Mouse (Mus musculus): Measurements from ENCODE around the gene Fam173a.

Gene Fam173a

DNA sequence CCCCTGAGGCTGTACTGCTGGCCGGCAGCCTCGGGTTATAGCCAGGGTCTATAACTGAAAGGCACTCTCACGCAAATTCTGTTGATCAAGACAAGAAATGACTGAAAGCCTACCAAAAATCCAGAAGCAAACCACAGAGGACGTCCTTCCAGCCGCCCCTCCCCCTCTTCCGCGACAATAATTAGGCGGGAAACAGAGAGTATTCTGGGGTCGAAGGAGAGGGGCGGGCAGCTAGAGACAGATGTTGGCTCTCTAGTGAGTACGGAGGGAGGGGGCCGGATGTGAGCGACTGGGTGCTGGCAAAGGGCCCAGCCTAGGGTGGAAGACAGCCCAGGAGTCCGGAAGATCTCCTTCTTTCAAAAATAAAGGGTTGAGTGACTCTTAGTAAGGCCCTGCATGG, at the start of gene Fam173a:
TSS of gene Fam173a (minus strand) at position 287 of the 400 bp plus-strand sequence.
- DNase-seq, result peak; percentile 92

DNA sequence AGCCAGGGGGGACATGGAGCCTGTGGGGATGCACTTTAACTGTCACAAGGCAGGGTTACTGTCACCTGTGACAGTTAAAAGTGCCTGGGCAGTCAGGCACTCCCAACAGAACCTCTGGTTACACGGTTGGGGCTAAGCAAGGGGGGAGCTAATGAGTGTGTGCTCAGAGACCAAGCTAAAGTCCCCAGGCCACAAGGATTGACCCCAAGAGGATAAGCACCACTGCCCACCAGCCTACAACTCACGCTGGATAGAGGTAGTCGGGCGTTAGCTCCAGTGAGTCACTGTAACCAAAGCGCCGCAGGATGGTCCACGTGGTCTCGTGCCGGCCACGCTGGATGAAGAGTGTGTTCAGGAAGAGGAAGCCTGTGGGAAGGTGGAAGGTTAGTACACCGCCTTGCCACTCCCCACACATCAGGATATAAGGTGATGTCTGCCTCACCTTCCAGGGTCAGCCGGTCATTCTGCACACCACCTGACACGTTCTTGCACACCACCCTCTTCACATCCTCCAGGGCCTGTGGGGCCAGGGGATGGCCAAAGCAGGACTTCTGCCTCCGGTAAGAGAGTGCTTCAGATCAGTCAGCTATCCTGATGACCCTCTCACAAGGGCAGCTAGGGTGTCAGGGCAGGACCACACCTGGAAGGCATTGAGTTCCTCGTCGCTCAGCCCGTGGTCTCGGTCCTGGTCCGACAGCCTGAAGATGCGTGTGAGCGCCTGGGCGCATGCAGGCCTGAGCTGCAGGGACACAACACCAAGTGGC, 48.6 kb upstream of the Fam173a start, which contains the start of gene Gm20683:
TSS of gene Gm20683 (minus strand) at position 647 of the 764 bp plus-strand sequence.
- DNase-seq, result no peak

DNA sequence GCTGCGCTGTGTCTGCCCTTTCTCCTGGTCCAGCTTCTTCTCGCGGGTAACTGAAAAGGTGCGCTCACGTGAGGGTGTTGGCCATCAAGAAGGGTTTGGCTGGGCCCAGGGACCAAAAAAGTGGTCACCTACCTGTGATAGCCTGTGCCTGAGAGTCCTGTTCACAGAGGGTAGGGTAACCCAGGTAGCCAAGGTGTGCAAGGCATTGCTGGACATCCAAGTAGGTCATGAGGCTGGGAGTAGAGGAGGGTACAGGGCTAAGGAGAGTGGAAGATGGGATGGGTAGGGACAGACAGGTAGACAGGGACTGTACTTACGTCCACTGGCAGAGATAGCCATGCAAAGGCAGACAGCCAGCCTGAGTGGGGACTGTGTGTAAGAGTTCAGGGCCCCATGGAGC, 47.8 kb upstream of the Fam173a start:
- DNase-seq, result no peak

- no peak for DNase-seq
Measured at GRCm38 (mm10) chr17:25839455-25840235, 46.9 kb upstream of the Fam173a start.

DNA sequence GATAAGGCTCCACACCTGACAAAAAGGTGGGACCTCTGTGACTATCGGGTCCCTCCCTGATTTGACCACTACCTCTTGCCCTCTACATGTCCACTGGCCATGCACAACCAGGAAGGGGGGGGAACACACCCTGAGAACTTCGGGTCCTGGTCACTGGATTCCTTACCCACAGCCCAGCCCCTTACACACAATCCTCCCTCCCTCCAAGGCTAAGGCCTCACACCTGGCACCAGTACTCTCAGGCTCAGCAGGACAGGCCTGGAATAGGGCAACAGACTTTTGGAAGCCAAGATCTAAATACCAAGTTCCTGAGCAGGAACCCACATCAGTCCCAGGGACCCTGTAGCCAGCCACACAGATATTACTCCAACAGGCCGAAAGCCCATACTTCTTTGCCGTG, 46.2 kb upstream of the Fam173a start:
- DNase-seq, result no peak

DNA sequence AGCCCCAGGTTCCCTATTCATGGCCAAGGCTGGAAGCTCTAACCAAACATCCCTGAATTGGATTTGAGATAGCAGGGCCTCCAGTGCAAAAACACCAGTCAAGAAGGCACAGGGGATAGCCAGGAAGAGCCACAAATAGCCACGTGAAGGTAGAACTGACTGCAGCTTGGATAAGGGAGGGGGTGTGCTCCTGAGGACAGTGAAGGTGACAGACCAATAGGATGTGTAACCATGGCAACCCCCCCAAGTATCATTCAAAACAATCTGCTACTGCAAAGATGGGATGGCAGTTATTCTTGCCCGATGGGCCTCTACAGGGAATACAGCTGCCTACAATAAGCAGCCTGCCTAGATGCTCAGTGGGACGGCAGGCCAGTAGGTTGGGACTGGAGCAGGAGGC, 44.8 kb upstream of the Fam173a start:
- no peak for DNase-seq

DNA sequence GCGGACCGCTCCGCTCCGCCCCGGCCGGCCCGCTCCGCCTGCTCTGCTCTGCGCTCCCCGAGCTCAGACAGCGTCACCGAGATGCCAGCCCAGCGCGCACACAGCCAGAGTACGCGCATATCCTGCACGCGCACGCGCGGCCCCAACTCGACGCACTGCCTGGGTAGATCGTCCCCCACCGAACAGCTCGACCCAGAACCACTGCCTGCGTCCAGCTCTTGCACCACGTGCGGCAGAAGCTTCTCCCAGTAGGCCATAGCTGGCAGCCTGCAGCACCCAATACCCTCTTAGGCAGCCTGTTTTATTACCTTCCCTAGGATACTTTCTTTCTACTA, 44.3 kb upstream of the Fam173a start, which contains the start of gene Rhbdl1:
TSS of gene Rhbdl1 (minus strand) at position 220 of the 335 bp plus-strand sequence.
- DNase-seq, result peak; percentile 82

DNA sequence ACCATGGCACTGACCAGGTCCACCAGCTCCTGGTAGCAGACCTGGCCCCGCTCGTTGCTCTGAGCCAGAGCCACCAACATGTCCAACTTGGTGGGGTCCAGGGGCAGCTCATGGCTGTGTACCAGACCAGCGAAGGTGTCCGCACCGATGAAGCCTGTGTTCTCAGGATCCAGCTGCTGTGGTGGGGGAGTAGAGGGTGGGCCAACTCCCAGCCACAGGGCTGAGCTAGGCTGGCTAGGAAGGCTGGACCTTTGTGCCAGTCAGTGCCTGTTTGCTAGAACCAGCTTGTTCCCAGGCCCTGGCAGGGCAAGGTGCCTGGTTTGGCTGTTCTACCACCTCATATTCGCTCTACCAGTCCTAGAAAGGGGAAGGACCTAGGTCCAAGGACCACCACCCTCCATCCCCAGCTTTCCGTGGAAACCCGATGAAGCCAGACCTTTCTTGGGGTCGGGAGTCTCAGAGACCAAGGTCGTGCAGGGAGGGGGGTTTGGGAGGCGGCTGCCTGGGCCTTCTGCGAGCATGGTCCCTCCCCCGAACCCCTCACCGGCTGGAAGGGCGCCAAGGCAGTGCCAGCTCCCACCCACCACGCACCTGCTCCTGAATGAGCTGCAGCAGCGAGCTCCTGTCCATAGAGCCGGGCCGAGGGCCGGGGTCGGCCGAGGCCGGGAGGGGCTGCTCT, 43.8 kb upstream of the Fam173a start:
- DNase-seq, result peak; percentile 33

DNA sequence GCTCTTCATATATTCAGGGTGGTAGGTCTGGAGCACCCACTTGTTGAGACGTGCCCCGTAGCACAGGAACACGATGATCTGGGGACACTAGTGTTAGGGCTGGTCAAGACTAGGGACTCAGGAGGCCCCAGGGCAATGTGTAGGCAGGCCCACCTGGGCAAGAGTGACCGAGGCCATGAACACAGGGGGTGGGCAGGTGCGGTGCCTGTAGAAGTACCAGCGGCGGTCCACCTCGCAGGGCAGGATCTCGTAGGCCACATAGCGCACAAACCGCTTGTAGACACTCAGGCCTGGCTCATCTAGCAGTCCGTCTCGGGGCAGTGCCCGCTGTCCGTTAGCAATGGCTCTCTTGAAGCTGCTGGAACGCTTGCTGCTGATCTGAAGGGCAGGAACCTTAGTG, 43.1 kb upstream of the Fam173a start:
- DNase-seq, result no peak

DNA sequence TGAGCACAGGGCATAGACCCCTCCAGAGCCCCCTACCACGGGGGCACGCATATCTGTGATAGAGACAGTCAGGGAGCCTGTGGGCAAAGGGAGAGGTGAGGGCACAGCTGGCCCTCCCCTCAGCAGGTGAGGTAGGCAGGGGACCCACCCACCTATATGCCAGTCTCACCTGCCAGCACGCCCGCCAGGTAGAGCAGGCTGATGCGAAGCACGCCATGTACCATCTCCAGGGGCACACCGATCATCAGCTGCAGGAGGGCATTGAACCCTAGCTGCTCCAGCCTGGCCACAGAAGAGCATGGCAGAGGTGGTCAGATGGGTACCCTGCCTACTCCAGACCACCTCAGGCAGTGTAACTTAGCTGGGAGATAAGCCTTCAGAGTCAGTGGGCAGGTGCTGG, 42.6 kb upstream of the Fam173a start:
- no peak for DNase-seq

DNA sequence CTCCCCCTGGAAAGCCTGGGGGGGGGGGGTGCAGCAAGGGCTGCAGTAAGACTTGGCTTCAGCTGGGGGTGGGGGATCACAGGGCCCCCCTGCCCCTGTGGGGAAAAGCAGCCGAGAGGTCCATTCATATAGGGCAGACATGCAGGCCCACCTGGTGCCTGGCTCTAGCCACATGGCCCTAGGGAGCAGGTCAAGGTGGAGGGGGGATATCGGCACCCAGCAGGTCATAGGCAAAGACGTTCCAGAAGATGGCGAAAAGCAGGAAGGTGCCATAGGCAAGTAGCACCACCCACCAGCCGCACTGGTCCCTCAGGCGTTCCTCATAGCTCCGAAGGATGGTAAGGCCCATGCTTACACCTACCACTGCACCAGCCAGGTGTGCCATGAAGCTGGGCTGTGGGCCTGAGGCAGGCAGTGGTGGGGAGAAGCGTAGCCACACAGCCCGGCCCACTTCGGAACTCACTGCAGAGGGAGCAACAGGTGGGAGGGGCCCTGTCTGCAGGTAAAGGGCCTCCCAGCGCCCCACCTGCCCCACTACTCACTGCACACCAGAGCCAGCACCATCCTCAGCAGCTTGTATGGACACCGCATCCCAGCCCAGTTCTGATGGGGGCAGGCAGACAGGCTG, 42.0 kb upstream of the Fam173a start:
- DNase-seq, result no peak

- peak; percentile 35 for DNase-seq
Measured at GRCm38 (mm10) chr17:25833961-25834594, 41.4 kb upstream of the Fam173a start.

GRCm38 (mm10) chr17:25833291-25833663, 40.6 kb upstream of the Fam173a start, which contains the start of gene Stub1:
Stub1 (minus strand) TSS chr17:25833404.
- peak; percentile 96 for DNase-seq

- peak; percentile 100 for DNase-seq
Measured at GRCm38 (mm10) chr17:25832436-25833290, 40.0 kb upstream of the Fam173a start.

DNA sequence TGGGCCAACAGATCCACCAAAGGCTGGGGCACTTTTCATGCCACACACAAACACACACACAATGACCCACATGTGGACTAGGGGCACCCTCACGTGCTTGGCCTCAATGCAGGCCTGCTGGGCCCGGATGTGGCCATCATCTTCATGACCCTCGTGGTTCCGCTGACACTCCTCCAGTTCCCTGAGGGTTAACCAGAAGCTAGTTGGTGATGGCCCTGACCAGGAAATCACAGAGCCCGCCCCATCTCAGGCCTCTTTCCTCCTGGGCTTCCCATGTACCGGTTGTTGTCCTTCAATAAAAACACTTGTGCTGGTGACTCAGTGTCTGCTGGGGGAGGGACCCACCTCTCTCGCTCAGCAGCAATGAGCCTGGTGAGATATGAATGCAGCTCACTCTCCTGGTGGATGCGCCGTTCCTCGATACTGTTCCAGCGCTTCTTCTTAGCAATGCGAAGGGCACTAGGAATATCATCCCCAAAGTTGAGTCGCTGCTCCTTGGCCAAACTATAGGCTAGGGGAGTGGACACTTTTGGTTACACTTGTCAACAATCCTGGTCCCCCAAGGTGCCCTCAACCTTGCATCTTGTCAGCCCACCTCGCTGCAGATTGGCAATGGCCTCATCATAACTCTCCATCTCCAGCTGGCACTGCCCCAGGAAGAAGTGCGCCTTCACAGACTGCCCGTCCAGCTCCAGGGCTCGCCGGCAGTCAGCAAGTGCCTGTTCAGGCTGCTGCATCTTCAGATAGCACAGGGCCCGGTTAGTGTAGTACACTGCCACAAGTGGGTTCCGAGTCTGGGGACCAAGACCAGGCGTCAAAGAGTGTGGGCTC, 39.0 kb upstream of the Fam173a start:
- peak; percentile 42 for DNase-seq

DNA sequence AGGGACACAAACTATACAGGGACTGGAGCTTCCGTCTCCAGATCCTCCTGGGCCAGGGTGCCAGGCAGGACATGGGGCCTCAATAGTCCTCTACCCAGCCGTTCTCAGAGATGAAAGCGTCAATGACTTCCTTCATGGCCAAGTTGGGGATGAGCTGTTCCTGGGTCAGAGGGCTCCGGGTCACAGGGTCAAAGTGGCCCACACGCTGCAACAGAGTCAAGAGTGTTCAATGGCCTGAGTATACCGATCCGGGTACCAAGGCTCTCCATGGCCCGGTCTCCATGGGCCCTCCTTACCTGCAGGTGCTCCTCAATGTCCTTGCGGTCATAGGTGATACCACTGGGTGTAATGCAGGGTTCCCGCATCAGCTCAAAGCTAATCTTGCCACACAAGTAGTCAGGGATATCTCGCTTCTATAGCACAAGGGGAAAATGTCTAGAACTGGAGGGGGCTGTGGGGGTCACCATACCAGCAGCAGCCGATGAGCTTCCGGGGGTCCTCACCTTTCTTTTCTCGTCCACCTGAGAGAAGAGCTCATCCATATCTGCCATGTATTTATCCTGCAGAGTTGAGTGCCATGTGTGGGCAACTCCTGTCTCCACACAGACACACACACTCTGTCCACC, 38.2 kb upstream of the Fam173a start:
- no peak for DNase-seq

DNA sequence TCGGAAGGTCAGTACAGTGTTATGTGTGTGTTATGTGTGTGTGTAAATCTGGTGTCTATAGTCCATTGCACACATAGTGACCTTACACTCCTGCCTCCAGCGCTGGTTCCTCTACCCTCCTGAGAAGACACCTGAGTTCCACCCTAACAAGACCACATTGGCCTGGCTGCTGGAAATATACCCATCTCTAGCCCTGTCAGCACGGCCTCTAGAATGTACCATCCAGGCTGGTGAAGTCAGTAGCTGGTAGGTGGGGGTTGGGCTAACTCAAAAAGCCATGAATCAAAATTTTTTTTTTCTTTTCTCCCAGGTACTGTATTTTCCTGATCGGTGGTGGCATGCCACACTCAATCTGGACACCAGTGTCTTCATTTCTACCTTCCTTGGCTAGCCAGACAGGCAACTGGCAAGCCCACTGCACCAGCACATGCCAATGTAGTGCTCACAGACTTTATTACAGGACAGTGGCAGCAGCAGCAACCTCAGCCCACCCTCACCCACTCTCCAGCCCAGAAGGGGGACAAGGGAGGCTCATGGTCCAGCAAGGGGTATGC, 37.6 kb upstream of the Fam173a start:
- no peak for DNase-seq

GRCm38 (mm10) chr17:25829558-25830017, 36.9 kb upstream of the Fam173a start:
- DNase-seq, result no peak

GRCm38 (mm10) chr17:25828712-25829557, 36.2 kb upstream of the Fam173a start, which contains the start of gene Jmjd8:
Jmjd8 (plus strand) TSS chr17:25828867.
- peak; percentile 81 for DNase-seq

All from lung, postnatal 10 days (tissue).